Mouse (Mus musculus) heart, embryonic 16.5 days (tissue): Measurements from ENCODE around the gene Prcp. TPM values are rescaled to one million over a fixed set of nuclear protein-coding genes. Genes with fewer than 3 reads are reported as not detected.

Experiments used
- ATAC-seq: fragments of 200-750 bp; cut with Nextera tagmentation; replicated peaks from 2 replicates; pipeline ENCODE4 v1.8.0; 2017; ENCODE audit warnings: moderate number of reproducible peaks; ENCODE audit not compliant: insufficient read depth, low FRiP score; ENCODE audit errors: extremely low read depth
- H3K27ac ChIP-seq: fragments of 300-500 bp; sonication (generic); 2 replicates; pipeline ENCODE4 v1.5.1; 2014; ENCODE audit warnings: mild to moderate bottlenecking, low read length, control low read depth, moderate library complexity
- H3K27me3 ChIP-seq: fragments of 300-500 bp; sonication (generic); 2 replicates; pipeline ENCODE4 v1.6.1; 2014; ENCODE audit warnings: low read length, mixed read lengths; ENCODE audit not compliant: control insufficient read depth, insufficient read depth
- H3K36me3 ChIP-seq: fragments of 300-500 bp; sonication (generic); 2 replicates; pipeline ENCODE4 v1.6.1; 2014; ENCODE audit not compliant: control insufficient read depth, insufficient read depth
- H3K4me1 ChIP-seq: fragments of 300-500 bp; sonication (generic); 2 replicates; pipeline ENCODE4 v1.6.1; 2014; ENCODE audit warnings: low read length, mixed read lengths; ENCODE audit not compliant: control insufficient read depth, insufficient read depth
- H3K4me2 ChIP-seq: fragments of 300-500 bp; sonication (generic); 2 replicates; pipeline ENCODE4 v1.6.1; 2014; ENCODE audit warnings: low read depth, mild to moderate bottlenecking, control low read depth, low read length
- H3K4me3 ChIP-seq: fragments of 300-500 bp; sonication (generic); 2 replicates; pipeline ENCODE4 v1.5.1; 2014; ENCODE audit warnings: mild to moderate bottlenecking, control low read depth, low read length
- H3K9ac ChIP-seq: fragments of 300-500 bp; sonication (generic); 2 replicates; pipeline ENCODE4 v1.6.1; 2014; ENCODE audit warnings: low read length, control low read depth
- H3K9me3 ChIP-seq: fragments of 300-500 bp; sonication (generic); replicated peaks from 2 replicates; pipeline ENCODE4 v1.6.1; 2016; ENCODE audit warnings: low read length; ENCODE audit not compliant: control insufficient read depth
- WGBS: fragments of 180-500 bp; shearing (Covaris S2); extraction: QIAGEN DNeasy Blood & Tissue Kit; methylation state at CpG from one replicate; pipeline ENCODE4 v1.1.7; 2014; 5-methylcytosine and 5-hydroxymethylcytosine counted together
- polyA plus RNA-seq: library from polyadenylated mRNA; unstranded; fragments of >200 nt; fragmentation: Nextera tagmentation; extraction: Ambion mirVana; gene quantifications from 2 replicates; pipeline ENCODE4 v1.2.1, GENCODE M21; 2015

The Prcp gene
- polyA plus RNA-seq, result 19.2 and 20.9 TPM in 2 replicates

- Histone ChIP-seq H3K4me2 (peak within 1 kb of the TSS; percentile 78), H3K36me3 (no peaks in the 10 kb centered on the region), H3K4me1 (peaks cover 12% of the 10 kb centered on the region), H3K9ac (peak within 1 kb of the TSS; percentile 80), H3K9me3 (no peaks in the 10 kb centered on the region), H3K4me3 (peak within 1 kb of the TSS; percentile 72), H3K27ac (peak within 1 kb of the TSS; percentile 99), H3K27me3 (no peaks in the 10 kb centered on the region)
- peak; percentile 81 for ATAC-seq
- WGBS, result under 1% methylated on average over 53 of the region's 53 CpGs
Measured at GRCm38 (mm10) chr7:92874116-92874675, at the start of gene Prcp, which contains the start of gene Ddias. Gene Prcp, plus strand, starts transcription at chr7:92874470. Gene Ddias, minus strand, starts transcription at chr7:92874247.

DNA sequence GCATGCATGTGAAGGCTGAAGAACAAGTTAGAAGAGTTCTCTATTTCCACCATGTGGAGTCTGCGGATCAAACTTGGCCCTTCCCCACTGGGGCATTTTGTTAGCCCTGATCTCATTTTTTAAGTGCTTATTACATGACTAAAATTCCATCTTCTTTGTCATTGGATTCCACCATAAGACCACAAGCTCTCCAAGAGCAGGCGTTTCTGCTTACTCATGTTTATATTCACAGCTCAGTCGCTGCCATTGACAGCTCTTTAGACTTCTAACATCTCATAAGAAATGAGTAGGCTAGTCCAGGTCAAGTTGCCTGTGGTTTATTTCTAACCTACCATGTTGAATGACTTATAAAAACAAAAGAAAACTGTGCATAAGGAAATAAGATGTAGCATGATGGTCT, 48.0 kb upstream of the Prcp start:
- ATAC-seq, result no peak

GRCm38 (mm10) chr7:92827981-92828380, 46.3 kb upstream of the Prcp start:
- H3K27ac ChIP-seq, result no peak overlapping the region
- H3K9ac ChIP-seq, result no peak overlapping the region
- no peaks in the 10 kb centered on the region for H3K27me3 ChIP-seq
- H3K9me3 ChIP-seq, result no peaks in the 10 kb centered on the region
- no peak overlapping the region for H3K4me3 ChIP-seq
- H3K4me2 ChIP-seq, result no peak overlapping the region
- 34% methylated on average over 3 of the region's 3 CpGs for WGBS
- no peaks in the 10 kb centered on the region for H3K36me3 ChIP-seq
- H3K4me1 ChIP-seq, result no peaks in the 10 kb centered on the region
- ATAC-seq, result no peak

More for the DNA sequence above, 48.0 kb upstream of the Prcp start:
- no peaks in the 10 kb centered on the region for H3K4me1 ChIP-seq
- H3K9ac ChIP-seq, result no peak overlapping the region
- no peaks in the 10 kb centered on the region for H3K36me3 ChIP-seq
- H3K27ac ChIP-seq, result no peak overlapping the region
- 84% methylated on average over 3 of the region's 3 CpGs for WGBS
- no peak overlapping the region for H3K4me2 ChIP-seq
- H3K4me3 ChIP-seq, result no peak overlapping the region
- no peaks in the 10 kb centered on the region for H3K27me3 ChIP-seq
- H3K9me3 ChIP-seq, result no peaks in the 10 kb centered on the region

GRCm38 (mm10) chr7:92832395-92832794, 41.9 kb upstream of the Prcp start:
- no peaks in the 10 kb centered on the region for H3K4me1 ChIP-seq
- no peaks in the 10 kb centered on the region for H3K27me3 ChIP-seq
- H3K9me3 ChIP-seq, result no peaks in the 10 kb centered on the region
- H3K4me3 ChIP-seq, result no peak overlapping the region
- no peak overlapping the region for H3K9ac ChIP-seq
- no peaks in the 10 kb centered on the region for H3K36me3 ChIP-seq
- WGBS, result 83% methylated on average over 6 of the region's 6 CpGs
- no peak for ATAC-seq
- no peak overlapping the region for H3K27ac ChIP-seq
- H3K4me2 ChIP-seq, result no peak overlapping the region

- Histone ChIP-seq H3K4me3 (no peak overlapping the region), H3K27me3 (no peaks in the 10 kb centered on the region), H3K9me3 (no peaks in the 10 kb centered on the region), H3K4me2 (no peak overlapping the region), H3K4me1 (no peaks in the 10 kb centered on the region), H3K36me3 (no peaks in the 10 kb centered on the region), H3K27ac (no peak overlapping the region), H3K9ac (no peak overlapping the region)
- ATAC-seq, result no peak
- 85% methylated on average over 2 of the region's 2 CpGs for WGBS
Measured at GRCm38 (mm10) chr7:92834391-92834790, 39.9 kb upstream of the Prcp start.

- H3K9me3 ChIP-seq, result no peaks in the 10 kb centered on the region
- H3K4me2 ChIP-seq, result no peak overlapping the region
- no peaks in the 10 kb centered on the region for H3K4me1 ChIP-seq
- 74% methylated on average over 3 of the region's 3 CpGs for WGBS
- no peak overlapping the region for H3K9ac ChIP-seq
- ATAC-seq, result no peak
- H3K36me3 ChIP-seq, result no peaks in the 10 kb centered on the region
- no peak overlapping the region for H3K27ac ChIP-seq
- H3K4me3 ChIP-seq, result no peak overlapping the region
- H3K27me3 ChIP-seq, result no peaks in the 10 kb centered on the region
Measured at GRCm38 (mm10) chr7:92836447-92836846, 37.8 kb upstream of the Prcp start.

GRCm38 (mm10) chr7:92837226-92837625, 37.0 kb upstream of the Prcp start:
- no peak overlapping the region for H3K4me3 ChIP-seq
- ATAC-seq, result no peak
- H3K27ac ChIP-seq, result no peak overlapping the region
- no peaks in the 10 kb centered on the region for H3K36me3 ChIP-seq
- H3K27me3 ChIP-seq, result no peaks in the 10 kb centered on the region
- no peaks in the 10 kb centered on the region for H3K4me1 ChIP-seq
- H3K4me2 ChIP-seq, result no peak overlapping the region
- H3K9ac ChIP-seq, result no peak overlapping the region
- 74% methylated on average over 11 of the region's 11 CpGs for WGBS
- no peaks in the 10 kb centered on the region for H3K9me3 ChIP-seq

- Histone ChIP-seq H3K27ac (no peak overlapping the region), H3K36me3 (no peaks in the 10 kb centered on the region), H3K4me3 (no peak overlapping the region), H3K9ac (no peak overlapping the region), H3K27me3 (no peaks in the 10 kb centered on the region), H3K4me1 (no peaks in the 10 kb centered on the region), H3K4me2 (no peak overlapping the region), H3K9me3 (no peaks in the 10 kb centered on the region)
- ATAC-seq, result no peak
- WGBS, result 56% methylated on average over 3 of the region's 3 CpGs
Measured at GRCm38 (mm10) chr7:92837907-92838306, 36.4 kb upstream of the Prcp start.

- ATAC-seq, result no peak
- Histone ChIP-seq H3K4me3 (no peak overlapping the region), H3K9ac (no peak overlapping the region), H3K4me2 (no peak overlapping the region), H3K9me3 (no peaks in the 10 kb centered on the region), H3K27me3 (no peaks in the 10 kb centered on the region), H3K27ac (no peak overlapping the region), H3K4me1 (no peaks in the 10 kb centered on the region), H3K36me3 (no peaks in the 10 kb centered on the region)
- 82% methylated on average over 2 of the region's 2 CpGs for WGBS
Measured at GRCm38 (mm10) chr7:92842254-92842653, 32.0 kb upstream of the Prcp start.
